Mouse (Mus musculus) neural tube, embryonic 11.5 days (tissue): ENCODE results near the gene Gpr142. TPM values are rescaled to one million over a fixed set of nuclear protein-coding genes. Genes with fewer than 3 reads are reported as not detected.
A peak's percentile ranks its signal among the peaks of the same experiment; 100 is the strongest.

Source experiments
- ATAC-seq: fragments of 200-750 bp; cut with Nextera tagmentation; 2 replicates; pipeline ENCODE4 v1.8.0; 2017; ENCODE audit warnings: moderate number of reproducible peaks, mild to moderate bottlenecking, moderate TSS enrichment, moderate library complexity; ENCODE audit not compliant: insufficient read depth, low FRiP score, low TSS enrichment
- DNase-seq: peaks from one replicate; pipeline ENCODE4 v3.0.0-alpha.2; 2015; ENCODE audit warnings: low spot score
- H3K27ac ChIP-seq: fragments of 300-500 bp; sonication (generic); 2 replicates; pipeline ENCODE4 v1.5.1; 2014; ENCODE audit warnings: low read depth, mild to moderate bottlenecking, low read length
- H3K27me3 ChIP-seq: fragments of 300-500 bp; sonication (generic); 2 replicates; pipeline ENCODE4 v1.6.1; 2014; ENCODE audit warnings: mild to moderate bottlenecking, low read length, mixed read lengths; ENCODE audit not compliant: control insufficient read depth, insufficient read depth
- H3K36me3 ChIP-seq: fragments of 300-500 bp; sonication (generic); 2 replicates; pipeline ENCODE4 v1.6.1; 2014; ENCODE audit warnings: mild to moderate bottlenecking, low read length, moderate library complexity, mixed read lengths; ENCODE audit not compliant: control insufficient read depth, insufficient read depth
- H3K4me1 ChIP-seq: fragments of 300-500 bp; sonication (generic); 2 replicates; pipeline ENCODE4 v1.6.1; 2014; ENCODE audit warnings: low read length, mixed read lengths; ENCODE audit not compliant: control insufficient read depth, insufficient read depth
- H3K4me2 ChIP-seq: fragments of 300-500 bp; sonication (generic); 2 replicates; pipeline ENCODE4 v1.6.1; 2014; ENCODE audit warnings: low read depth, mild to moderate bottlenecking, moderate library complexity
- H3K4me3 ChIP-seq: fragments of 300-500 bp; sonication (generic); 2 replicates; pipeline ENCODE4 v1.5.1; 2014; ENCODE audit warnings: low read depth, low read length
- H3K9ac ChIP-seq: fragments of 300-500 bp; sonication (generic); 2 replicates; pipeline ENCODE4 v1.6.1; 2014; ENCODE audit warnings: mild to moderate bottlenecking, low read length
- H3K9me3 ChIP-seq: fragments of 300-500 bp; sonication (generic); 2 replicates; pipeline ENCODE4 v1.6.1; 2016; ENCODE audit warnings: low read length; ENCODE audit not compliant: control insufficient read depth
- WGBS: fragments of 180-500 bp; shearing (Covaris S2); extraction: QIAGEN DNeasy Blood & Tissue Kit; methylation state at CpG from one replicate; pipeline ENCODE4 v1.1.7; 2014; 5-methylcytosine and 5-hydroxymethylcytosine counted together
- polyA plus RNA-seq: library from polyadenylated mRNA; unstranded; fragments of >200 nt; fragmentation: Nextera tagmentation; extraction: Ambion mirVana; gene quantifications from 2 replicates; pipeline ENCODE4 v1.2.1, GENCODE M21; 2014

Gene Gpr142
- polyA plus RNA-seq, 1 experiment from 2014 or later, result not detected

GRCm38 (mm10) chr11:114807025-114807424 is 8.3 kb downstream of the Gpr142 start:
- H3K9ac ChIP-seq, result no peak overlapping the region
- no peaks in the 10 kb centered on the region for H3K27me3 ChIP-seq
- no peak overlapping the region for H3K27ac ChIP-seq
- peaks cover 25% of the 10 kb centered on the region; the same call in 1 of the 2 replicates for H3K4me1 ChIP-seq
- ATAC-seq (no peak), DNase-seq (no peak)
- H3K4me2 ChIP-seq, result no peak overlapping the region
- H3K4me3 ChIP-seq, result no peak overlapping the region
- no peaks in the 10 kb centered on the region for H3K9me3 ChIP-seq
- 43% methylated on average over 2 of the region's 2 CpGs for WGBS
- H3K36me3 ChIP-seq, result no peaks in the 10 kb centered on the region

- 22% methylated on average over 14 of the region's 14 CpGs for WGBS
- Histone ChIP-seq H3K4me3 (no peak overlapping the region), H3K9me3 (no peaks in the 10 kb centered on the region), H3K27me3 (no peaks in the 10 kb centered on the region), H3K36me3 (no peaks in the 10 kb centered on the region), H3K27ac (no peak overlapping the region), H3K9ac (0 out of 2 replicates have a peak overlapping the region, but pooled peaks have one; percentile 15), H3K4me1 (peaks cover 26% of the 10 kb centered on the region; the same call in 1 of the 2 replicates), H3K4me2 (no peak overlapping the region; the same call in 1 of the 2 replicates)
- DNase-seq, result peak; percentile 55
- ATAC-seq, result peak; percentile 25; the same call in 1 of the 2 replicates
These were observed 9.1 kb downstream of the Gpr142 start for GRCm38 (mm10) chr11:114807686-114808427.

DNA sequence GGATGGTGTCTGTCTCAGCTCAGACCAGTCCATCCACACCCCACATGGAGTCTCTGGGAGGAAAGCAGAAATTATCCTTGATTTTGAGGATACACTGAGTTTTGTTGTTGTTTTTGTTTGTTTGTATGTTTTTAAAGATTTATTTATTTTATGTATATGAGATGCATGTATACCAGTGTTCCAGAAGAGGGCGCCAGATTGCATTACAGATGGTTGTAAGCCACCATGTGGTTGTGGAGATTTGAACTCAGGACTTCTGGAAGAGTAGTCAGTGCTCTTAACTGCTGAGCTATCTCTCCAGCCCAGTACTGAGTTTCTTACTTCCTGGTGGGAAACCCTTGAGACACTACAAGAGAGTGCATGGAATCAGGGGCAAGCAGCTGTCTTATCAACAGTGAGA is 10.6 kb downstream of the Gpr142 start:
- 89% methylated on average over 1 of the region's 1 CpGs for WGBS
- DNase-seq, result no peak
- no peak for ATAC-seq
- no peaks in the 10 kb centered on the region for H3K36me3 ChIP-seq
- no peak overlapping the region for H3K27ac ChIP-seq
- peaks cover 21% of the 10 kb centered on the region; the same call in 1 of the 2 replicates for H3K4me1 ChIP-seq
- H3K4me3 ChIP-seq, result no peak overlapping the region
- no peak overlapping the region for H3K4me2 ChIP-seq
- H3K9ac ChIP-seq, result no peak overlapping the region
- no peaks in the 10 kb centered on the region for H3K27me3 ChIP-seq
- no peaks in the 10 kb centered on the region for H3K9me3 ChIP-seq

- Histone ChIP-seq H3K27me3 (no peaks in the 10 kb centered on the region), H3K27ac (no peak overlapping the region), H3K4me1 (peaks cover 19% of the 10 kb centered on the region; the same call in 1 of the 2 replicates), H3K4me3 (no peak overlapping the region), H3K36me3 (no peaks in the 10 kb centered on the region), H3K4me2 (no peak overlapping the region), H3K9me3 (no peaks in the 10 kb centered on the region), H3K9ac (no peak overlapping the region)
- WGBS, result 28% methylated on average over 4 of the region's 4 CpGs
- no peak for ATAC-seq
- no peak for DNase-seq
These were observed 11.6 kb downstream of the Gpr142 start for GRCm38 (mm10) chr11:114810344-114810743.

DNA sequence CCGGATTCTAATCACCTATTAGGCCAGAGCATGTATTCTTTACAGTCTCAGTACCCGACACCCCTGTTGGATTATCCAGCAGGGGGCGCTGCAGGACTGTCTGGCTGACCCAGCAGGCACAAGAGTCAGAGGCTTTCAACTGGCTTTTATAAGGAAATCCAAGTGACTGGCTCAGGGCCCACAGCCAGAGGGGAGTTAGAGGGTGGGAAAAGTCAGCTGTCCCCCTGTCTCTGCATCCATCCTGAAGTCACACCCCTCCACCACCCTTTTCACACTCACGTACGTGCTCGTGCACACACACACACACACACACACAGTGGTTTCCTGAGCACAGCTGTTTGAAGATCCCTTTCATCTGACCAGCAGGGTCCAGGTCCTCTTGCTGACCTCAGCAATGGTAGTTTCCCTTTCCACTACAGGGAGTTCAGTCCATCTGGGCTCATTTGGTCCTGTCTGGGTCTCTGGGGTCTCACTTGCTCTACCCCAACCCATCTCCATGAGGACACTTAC is 14.1 kb downstream of the Gpr142 start:
- H3K9ac ChIP-seq, result no peak overlapping the region
- H3K9me3 ChIP-seq, result no peaks in the 10 kb centered on the region
- H3K27ac ChIP-seq, result no peak overlapping the region
- H3K36me3 ChIP-seq, result no peaks in the 10 kb centered on the region
- no peaks in the 10 kb centered on the region for H3K27me3 ChIP-seq
- 0 out of 2 replicates have a peak, but pooled peaks have one; percentile 45 for ATAC-seq
- H3K4me2 ChIP-seq, result no peak overlapping the region
- H3K4me3 ChIP-seq, result no peak overlapping the region
- WGBS, result 8% methylated on average over 6 of the region's 6 CpGs
- DNase-seq, result peak; percentile 89
- 0 out of 2 replicates have a peak, but pooled peaks cover 8% of the 10 kb centered on the region for H3K4me1 ChIP-seq

- Histone ChIP-seq H3K36me3 (no peaks in the 10 kb centered on the region), H3K27ac (no peak overlapping the region), H3K4me1 (peaks cover 9% of the 10 kb centered on the region; the same call in 1 of the 2 replicates), H3K4me3 (no peak overlapping the region), H3K9ac (no peak overlapping the region), H3K27me3 (no peaks in the 10 kb centered on the region), H3K9me3 (no peaks in the 10 kb centered on the region), H3K4me2 (no peak overlapping the region)
- ATAC-seq (no peak), DNase-seq (no peak)
- WGBS, result 79% methylated on average over 11 of the region's 11 CpGs
These were observed 16.3 kb downstream of the Gpr142 start for GRCm38 (mm10) chr11:114814873-114815592.

- Histone ChIP-seq H3K4me1 (peaks cover 9% of the 10 kb centered on the region; the same call in 1 of the 2 replicates), H3K4me3 (no peak overlapping the region), H3K36me3 (no peaks in the 10 kb centered on the region), H3K27ac (no peak overlapping the region), H3K4me2 (no peak overlapping the region), H3K9ac (no peak overlapping the region), H3K9me3 (no peaks in the 10 kb centered on the region), H3K27me3 (no peaks in the 10 kb centered on the region)
- 90% methylated on average over 4 of the region's 4 CpGs for WGBS
- DNase-seq (no peak), ATAC-seq (no peak)
These were observed 18.2 kb downstream of the Gpr142 start for GRCm38 (mm10) chr11:114816934-114817333.

- WGBS, result 95% methylated on average over 7 of the region's 7 CpGs
- ATAC-seq (no peak), DNase-seq (no peak)
- Histone ChIP-seq H3K4me3 (no peak overlapping the region), H3K27me3 (no peaks in the 10 kb centered on the region), H3K4me2 (no peak overlapping the region), H3K9ac (no peak overlapping the region), H3K4me1 (peaks cover 10% of the 10 kb centered on the region), H3K9me3 (no peaks in the 10 kb centered on the region), H3K27ac (no peak overlapping the region), H3K36me3 (no peaks in the 10 kb centered on the region)
These were observed 19.5 kb downstream of the Gpr142 start for GRCm38 (mm10) chr11:114818185-114818584.
